Comparison of ENCODE assay signal across 9 mouse cellular contexts in genomic region chr4:98106445-98107092, GRCm38 (mm10).
DNase-seq lines count a peak whose midpoint lies in the region; ATAC-seq and TF ChIP-seq lines count a peak whose summit lies in the region.
"Had no signal": no experiment of that assay in that cellular context is flagged by ENCODE, and none has a peak within 500 bp of the region (broad histone marks: within the 10 kb centered on the region; RNA-seq: fewer than 3 reads in every experiment).

No protein-coding gene starts in this region.

- ATAC-seq in kidney, postnatal 0 days (replicated peaks; ENCODE audit: low FRiP score, low read depth) = peak; percentile 25; the same call in 1 of the 2 replicates
- ATAC-seq in intestine, embryonic 16.5 days = peak; percentile 37
- no peak for ATAC-seq in neural tube, embryonic 15.5 days (ENCODE audit: low FRiP score)
- no peak for ATAC-seq in granulocyte monocyte progenitor cell, adult 5-6 weeks (replicated peaks; ENCODE audit: poor library complexity, severe bottlenecking)

- no peak for TF ChIP-seq CTCF in kidney, postnatal 0 days (IDR thresholded peaks at IDR 0.05; ENCODE audit: low read depth)

- 0 out of 2 replicates have a peak overlapping the region, but pooled peaks have one; percentile 14 for H3K9ac ChIP-seq in kidney, postnatal 0 days (ENCODE audit: low read depth, low read length)
- no peak overlapping the region for H3K9ac ChIP-seq in intestine, embryonic 16.5 days (ENCODE audit: low read depth, low read length)
- H3K9ac ChIP-seq in neural tube, embryonic 15.5 days (replicated peaks) = no peak overlapping the region

- H3K4me2 ChIP-seq in kidney, postnatal 0 days (ENCODE audit: low read length) = peak overlapping the region; percentile 50
- peak overlapping the region; percentile 21 for H3K4me2 ChIP-seq in intestine, embryonic 16.5 days (ENCODE audit: low read depth, low read length)
- peak overlapping the region; percentile 43 for H3K4me2 ChIP-seq in neural tube, embryonic 15.5 days

- no peaks in the 10 kb centered on the region for H3K9me3 ChIP-seq in kidney, postnatal 0 days (replicated peaks; ENCODE audit: low read length)
- H3K9me3 ChIP-seq in forebrain, embryonic 10.5 days = no peaks in the 10 kb centered on the region
- no peaks in the 10 kb centered on the region for H3K9me3 ChIP-seq in intestine, embryonic 16.5 days (ENCODE audit: control insufficient read depth, low read length)
- H3K9me3 ChIP-seq in neural tube, embryonic 15.5 days (replicated peaks) = no peaks in the 10 kb centered on the region

- 10% methylated on average over 14 of the region's 14 CpGs for WGBS in kidney, postnatal 0 days
- WGBS in forebrain, embryonic 10.5 days = 42% methylated on average over 14 of the region's 14 CpGs
- WGBS in intestine, embryonic 16.5 days = 25% methylated on average over 14 of the region's 14 CpGs
- WGBS in neural tube, embryonic 15.5 days = 11% methylated on average over 14 of the region's 14 CpGs

- H3K27ac ChIP-seq in kidney, postnatal 0 days = peak overlapping the region; percentile 66
- H3K27ac ChIP-seq in forebrain, embryonic 10.5 days = peak overlapping the region; percentile 87
- 0 out of 2 replicates have a peak overlapping the region, but pooled peaks have one; percentile 4 for H3K27ac ChIP-seq in intestine, embryonic 16.5 days (ENCODE audit: low read length)
- H3K27ac ChIP-seq in neural tube, embryonic 15.5 days (replicated peaks) = peak overlapping the region; percentile 72

- no peak overlapping the region for H3K4me3 ChIP-seq in kidney, postnatal 0 days (replicated peaks; ENCODE audit: low read depth, low read length)
- H3K4me3 ChIP-seq in forebrain, embryonic 10.5 days = no peak overlapping the region; the same call in 1 of the 2 replicates
- H3K4me3 ChIP-seq in intestine, embryonic 16.5 days (ENCODE audit: low read length) = no peak overlapping the region
- no peak overlapping the region for H3K4me3 ChIP-seq in neural tube, embryonic 15.5 days (replicated peaks)

- H3K27me3 ChIP-seq in kidney, postnatal 0 days (ENCODE audit: insufficient read depth, low read length) = no peaks in the 10 kb centered on the region
- peaks cover 76% of the 10 kb centered on the region for H3K27me3 ChIP-seq in forebrain, embryonic 10.5 days (ENCODE audit: poor library complexity, severe bottlenecking)
- no peaks in the 10 kb centered on the region for H3K27me3 ChIP-seq in intestine, embryonic 16.5 days (replicated peaks; ENCODE audit: control insufficient read depth, insufficient read depth, low read length)
- H3K27me3 ChIP-seq in neural tube, embryonic 15.5 days (replicated peaks) = no peaks in the 10 kb centered on the region; the same call in 1 of the 2 replicates

- DNase-seq in kidney, postnatal 0 days (ENCODE audit: low spot score) = peak; percentile 85
- no peak for DNase-seq in kidney, postnatal 36 days
- no peak for DNase-seq in forebrain, embryonic 10.5 days (ENCODE audit: extremely low spot score, low spot score)
- DNase-seq in frontal cortex, postnatal 10 days (ENCODE audit: low spot score in 2 of 2) = no peak
- no peak for DNase-seq in layer of hippocampus, adult 9-11 months
- DNase-seq: cerebellum, adult 9-11 months had no signal

- H3K36me3 ChIP-seq in kidney, postnatal 0 days (ENCODE audit: insufficient read depth, low read length) = no peaks in the 10 kb centered on the region
- no peaks in the 10 kb centered on the region for H3K36me3 ChIP-seq in forebrain, embryonic 10.5 days (replicated peaks)
- H3K36me3 ChIP-seq in intestine, embryonic 16.5 days (ENCODE audit: control insufficient read depth, insufficient read depth, low read length) = no peaks in the 10 kb centered on the region
- no peaks in the 10 kb centered on the region for H3K36me3 ChIP-seq in neural tube, embryonic 15.5 days

- H3K4me1 ChIP-seq in kidney, postnatal 0 days (replicated peaks; ENCODE audit: insufficient read depth, low read length) = peaks cover 22% of the 10 kb centered on the region
- H3K4me1 ChIP-seq in forebrain, embryonic 10.5 days = peaks cover 95% of the 10 kb centered on the region
- H3K4me1 ChIP-seq in intestine, embryonic 16.5 days (ENCODE audit: control insufficient read depth, insufficient read depth, low read length) = peaks cover 24% of the 10 kb centered on the region
- peaks cover 60% of the 10 kb centered on the region for H3K4me1 ChIP-seq in neural tube, embryonic 15.5 days

Comparison
In these comparisons a context has a peak if more than half of its experiments do, and no peak if none do; other contexts are left out.
1. ATAC-seq: peak in kidney, postnatal 0 days (single experiment) and intestine, embryonic 16.5 days (single experiment); none in neural tube, embryonic 15.5 days (single experiment) and granulocyte monocyte progenitor cell, adult 5-6 weeks (single experiment).
2. H3K27ac ChIP-seq: peak in every context shown above with its lines; median percentile 87 in forebrain, embryonic 10.5 days; 72 in neural tube, embryonic 15.5 days; 66 in kidney, postnatal 0 days; 4 in intestine, embryonic 16.5 days.
3. Peak in every context shown above with its lines, with median percentiles within 50 percentile points of each other: H3K4me2 ChIP-seq.